Mouse (Mus musculus): Measurements from ENCODE around the gene Slc25a27.

DNA sequence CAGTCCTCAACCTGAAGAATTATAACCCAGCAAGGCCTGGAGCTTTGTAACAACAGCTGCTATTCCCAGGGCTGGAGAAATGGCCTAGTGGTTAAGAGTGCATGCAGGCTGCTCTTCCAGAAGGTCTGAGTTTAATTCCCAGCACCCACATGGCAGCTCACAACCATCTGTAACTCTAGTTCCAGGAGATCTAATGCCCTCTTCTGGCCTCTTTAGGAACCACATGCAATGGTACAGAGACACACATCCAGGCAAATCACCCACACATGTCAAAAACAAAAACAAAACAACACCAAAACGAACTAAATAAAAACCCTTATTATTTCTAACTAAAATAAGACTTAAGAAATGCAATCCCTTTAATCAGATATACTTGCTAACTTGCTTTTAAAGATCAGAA lies 26.2 kb downstream of the Slc25a27 start:
- no peak for TF ChIP-seq POLR2A (IDR thresholded peaks at IDR 0.05; ENCODE audit: low read depth, low read length)
- no peak for TF ChIP-seq CTCF (IDR thresholded peaks at IDR 0.05; ENCODE audit: extremely low read depth, insufficient read length, insufficient replicate concordance, low read depth, low read length)
